Mouse (Mus musculus): ENCODE measurements around the gene Larp6.

GRCm38 (mm10) chr9:60749105-60749504 lies 36.3 kb downstream of the Larp6 start:
- TF ChIP-seq POLR2A (IDR thresholded peaks at IDR 0.05; ENCODE audit: borderline replicate concordance, low read depth, low read length) = no peak
- TF ChIP-seq CTCF (IDR thresholded peaks at IDR 0.05; ENCODE audit: low read depth, low read length) = 0 out of 2 replicates have a peak, but pooled peaks have one; percentile 29

Measured in bone marrow macrophage, adult 2 months (primary cell).